Mouse (Mus musculus): ENCODE measurements at regions not wholly inside any gene's neighbourhood (a gene's known extent, or its start where the extent isn't known, plus 50 kb on each side); places are given as distances from the start of the nearest gene placed in this dataset.
"Not testable (repeated sequence)": the region's sequence is repeated elsewhere in the genome, so short reads cannot be mapped to it uniquely, and the experiment has no call there.

- DNase-seq = no peak
These were observed 211.0 kb upstream of the Phyhipl start for GRCm38 (mm10) chr10:70866737-70867136.

- no peak for DNase-seq
These were observed 208.9 kb upstream of the Phyhipl start for GRCm38 (mm10) chr10:70864650-70865049.

- DNase-seq = no peak
These were observed 206.2 kb upstream of the Phyhipl start for GRCm38 (mm10) chr10:70862022-70862335.

GRCm38 (mm10) chr10:70861131-70862021 lies 205.6 kb upstream of the Phyhipl start:
- DNase-seq = no peak

- peak; percentile 15 for DNase-seq
These were observed 201.5 kb upstream of the Phyhipl start for GRCm38 (mm10) chr10:70857155-70857820.

GRCm38 (mm10) chr10:70855948-70856347 lies 200.2 kb upstream of the Phyhipl start:
- DNase-seq = no peak

- no peak for DNase-seq
These were observed 197.8 kb upstream of the Phyhipl start for GRCm38 (mm10) chr10:70853614-70854013.

- no peak for DNase-seq
These were observed 192.4 kb upstream of the Phyhipl start for GRCm38 (mm10) chr10:70848141-70848540.

- DNase-seq = peak; percentile 9
These were observed 191.6 kb upstream of the Phyhipl start for GRCm38 (mm10) chr10:70847341-70847882.

- DNase-seq = no peak
These were observed 190.8 kb upstream of the Phyhipl start for GRCm38 (mm10) chr10:70846281-70847168.

GRCm38 (mm10) chr10:70843848-70844247 lies 188.1 kb upstream of the Phyhipl start:
- DNase-seq = no peak

- DNase-seq = no peak
These were observed 186.5 kb upstream of the Phyhipl start for GRCm38 (mm10) chr10:70842176-70842838.

- DNase-seq = not testable (repeated sequence)
These were observed 185.4 kb upstream of the Phyhipl start for GRCm38 (mm10) chr10:70841179-70841578.

GRCm38 (mm10) chr10:70838147-70838546 lies 182.4 kb upstream of the Phyhipl start:
- no peak for DNase-seq

GRCm38 (mm10) chr10:70837326-70837725 lies 181.6 kb upstream of the Phyhipl start:
- no peak for DNase-seq

- DNase-seq = no peak
These were observed 176.9 kb upstream of the Phyhipl start for GRCm38 (mm10) chr10:70832616-70833015.

GRCm38 (mm10) chr10:70828217-70828616 lies 172.5 kb upstream of the Phyhipl start:
- no peak for DNase-seq

GRCm38 (mm10) chr10:70827522-70827921 lies 171.8 kb upstream of the Phyhipl start:
- DNase-seq = not testable (repeated sequence)

GRCm38 (mm10) chr10:70826706-70827105 lies 170.9 kb upstream of the Phyhipl start:
- no peak for DNase-seq

GRCm38 (mm10) chr10:70825451-70825850 lies 169.7 kb upstream of the Phyhipl start:
- DNase-seq = no peak

- DNase-seq = peak; percentile 8
These were observed 168.7 kb upstream of the Phyhipl start for GRCm38 (mm10) chr10:70824461-70824860.

- DNase-seq = no peak
These were observed 164.2 kb upstream of the Phyhipl start for GRCm38 (mm10) chr10:70819951-70820350.
